Mouse (Mus musculus) brown adipose tissue, adult 24 weeks (tissue): ENCODE data around the gene Atxn10. TPM values are rescaled to one million over a fixed set of nuclear protein-coding genes. Genes with fewer than 3 reads are reported as not detected.

Experiments
- H3K27ac ChIP-seq: fragments of 200-500 bp; replicated peaks from 2 replicates; pipeline ENCODE4 v1.5.1; 2012; ENCODE audit warnings: low read depth, mild to moderate bottlenecking, low read length
- H3K4me1 ChIP-seq: fragments of 200-500 bp; 2 replicates; pipeline ENCODE4 v1.6.1; 2012; ENCODE audit warnings: low read length, mixed read lengths; ENCODE audit not compliant: control insufficient read depth, insufficient read depth, insufficient read length
- H3K4me3 ChIP-seq: fragments of 200-500 bp; 2 replicates; pipeline ENCODE4 v1.5.1; 2012; ENCODE audit warnings: low read depth, mild to moderate bottlenecking, low read length, moderate library complexity; ENCODE audit not compliant: insufficient read depth
- polyA plus RNA-seq: library from polyadenylated mRNA; stranded (reverse); fragments of >200 nt; gene quantifications from 2 replicates; pipeline ENCODE4 v1.2.4, GENCODE M21; 2012; ENCODE audit not compliant: missing spikeins, insufficient read depth, insufficient read length

Atxn10 gene
- polyA plus RNA-seq, 1 experiment: 45.7 TPM

- H3K27ac ChIP-seq: no peak overlapping the region
- no peaks in the 10 kb centered on the region for H3K4me1 ChIP-seq
- no peak overlapping the region for H3K4me3 ChIP-seq
Observed at GRCm38 (mm10) chr15:85500267-85500666, 164.2 kb downstream of the Atxn10 start.

GRCm38 (mm10) chr15:85503127-85503526 lies 167.1 kb downstream of the Atxn10 start, which contains the start of gene 7530416G11Rik:
Gene 7530416G11Rik (minus strand): TSS chr15:85503227.
- Histone ChIP-seq H3K27ac (no peak within 1 kb of the TSS), H3K4me1 (no peaks in the 10 kb centered on the region), H3K4me3 (no peak within 1 kb of the TSS)

GRCm38 (mm10) chr15:85505118-85505925 lies 169.3 kb downstream of the Atxn10 start:
- Histone ChIP-seq H3K4me3 (no peak overlapping the region), H3K4me1 (no peaks in the 10 kb centered on the region), H3K27ac (no peak overlapping the region)

GRCm38 (mm10) chr15:85506680-85507079 lies 170.6 kb downstream of the Atxn10 start:
- no peaks in the 10 kb centered on the region for H3K4me1 ChIP-seq
- H3K27ac ChIP-seq: no peak overlapping the region

GRCm38 (mm10) chr15:85507370-85508014 lies 171.4 kb downstream of the Atxn10 start:
- H3K27ac ChIP-seq: no peak overlapping the region
- H3K4me1 ChIP-seq: no peaks in the 10 kb centered on the region
- no peak overlapping the region for H3K4me3 ChIP-seq

More at GRCm38 (mm10) chr15:85506680-85507079, 170.6 kb downstream of the Atxn10 start:
- H3K4me3 ChIP-seq: no peak overlapping the region

Other genes with a start within 250 kb of the Atxn10 start
- not detected in 2 replicates for gene Smc1b, start 204.3 kb upstream of the Atxn10 start, polyA plus RNA-seq
- not detected in 2 replicates for gene Ribc2, start 204.2 kb upstream of the Atxn10 start, polyA plus RNA-seq
- 2.8 and 5.2 TPM in 2 replicates for gene Fbln1, start 130.3 kb upstream of the Atxn10 start, polyA plus RNA-seq
- not detected in 2 replicates for gene 7530416G11Rik, start 167.0 kb downstream of the Atxn10 start, polyA plus RNA-seq
- gene Wnt7b, start 246.2 kb downstream of the Atxn10 start, polyA plus RNA-seq: not detected in 2 replicates